Comparison of ENCODE assay signal across 8 mouse cellular contexts in genomic region chr2:19553821-19554592, GRCm38 (mm10). TPM values are rescaled to one million over a fixed set of nuclear protein-coding genes. Genes with fewer than 3 reads are reported as not detected.
A peak's percentile ranks its signal among the peaks of the same experiment; 100 is the strongest.
DNase-seq lines count a peak whose midpoint lies in the region; ATAC-seq and TF ChIP-seq lines count a peak whose summit lies in the region.

Gene 4921504E06Rik (minus strand): TSS chr2:19553914.

- no peak for TF ChIP-seq CTCF in small intestine, adult 2 months (IDR thresholded peaks at IDR 0.05; ENCODE audit: extremely low read depth, insufficient read length, insufficient replicate concordance, low read depth, low read length)

- H3K4me1 ChIP-seq in embryonic facial prominence, embryonic 12.5 days, result peaks cover 10% of the 10 kb centered on the region; the same call in 1 of the 2 replicates
- peaks cover 18% of the 10 kb centered on the region for H3K4me1 ChIP-seq in limb, embryonic 12.5 days (replicated peaks)
- peaks cover 14% of the 10 kb centered on the region for H3K4me1 ChIP-seq in midbrain, embryonic 13.5 days (replicated peaks)
- peaks cover 3% of the 10 kb centered on the region; the same call in 1 of the 2 replicates for H3K4me1 ChIP-seq in small intestine, adult 2 months (ENCODE audit: control insufficient read depth, insufficient read depth, insufficient read length, low read length)

- no peaks in the 10 kb centered on the region for H3K9me3 ChIP-seq in embryonic facial prominence, embryonic 12.5 days
- no peaks in the 10 kb centered on the region for H3K9me3 ChIP-seq in limb, embryonic 12.5 days
- no peaks in the 10 kb centered on the region for H3K9me3 ChIP-seq in midbrain, embryonic 13.5 days

- no peaks in the 10 kb centered on the region for H3K27me3 ChIP-seq in embryonic facial prominence, embryonic 12.5 days
- H3K27me3 ChIP-seq in limb, embryonic 12.5 days, result no peaks in the 10 kb centered on the region
- peaks cover 17% of the 10 kb centered on the region for H3K27me3 ChIP-seq in midbrain, embryonic 13.5 days
- no peaks in the 10 kb centered on the region; the same call in 1 of the 2 replicates for H3K27me3 ChIP-seq in small intestine, adult 2 months (ENCODE audit: control insufficient read depth, insufficient read depth, low read length)

- H3K9ac ChIP-seq in embryonic facial prominence, embryonic 12.5 days, result no peak within 1 kb of the TSS; the same call in 1 of the 2 replicates
- H3K9ac ChIP-seq in limb, embryonic 12.5 days (replicated peaks), result peak within 1 kb of the TSS; percentile 44; the same call in 1 of the 2 replicates
- peak within 1 kb of the TSS; percentile 52; the same call in 1 of the 2 replicates for H3K9ac ChIP-seq in midbrain, embryonic 13.5 days (replicated peaks)

- 1% methylated on average over 17 of the region's 27 CpGs for WGBS in embryonic facial prominence, embryonic 12.5 days
- 2% methylated on average over 27 of the region's 27 CpGs for WGBS in limb, embryonic 12.5 days
- 2% methylated on average over 27 of the region's 27 CpGs for WGBS in midbrain, embryonic 13.5 days
- 1% methylated on average over 27 of the region's 27 CpGs for WGBS in small intestine, adult 2 months

- H3K4me3 ChIP-seq in embryonic facial prominence, embryonic 12.5 days, result peak within 1 kb of the TSS; percentile 43
- H3K4me3 ChIP-seq in limb, embryonic 12.5 days (replicated peaks), result peak within 1 kb of the TSS; percentile 47
- H3K4me3 ChIP-seq in midbrain, embryonic 13.5 days (replicated peaks), result peak within 1 kb of the TSS; percentile 45
- peak within 1 kb of the TSS; percentile 54 for H3K4me3 ChIP-seq in small intestine, adult 2 months (ENCODE audit: low read depth, low read length)

- ATAC-seq in embryonic facial prominence, embryonic 12.5 days (ENCODE audit: insufficient number of reproducible peaks, insufficient read depth, low FRiP score, low TSS enrichment), result peak; percentile 87
- peak; percentile 87 for ATAC-seq in limb, embryonic 12.5 days (ENCODE audit: insufficient number of reproducible peaks, insufficient read depth, low FRiP score, low TSS enrichment, low read depth)
- peak; percentile 94 for ATAC-seq in midbrain, embryonic 13.5 days

- peak; percentile 59 to 71 for DNase-seq in adrenal gland, postnatal 36 days
- peak; percentile 73 to 86 for DNase-seq in heart, adult 9 months (ENCODE audit: low spot score in 2 of 2)
- peak; percentile 77 to 83 for DNase-seq in kidney, adult 8-10 months
- DNase-seq in MN1 (ENCODE audit: low spot score), result no peak

- no peaks in the 10 kb centered on the region for H3K36me3 ChIP-seq in embryonic facial prominence, embryonic 12.5 days
- no peaks in the 10 kb centered on the region for H3K36me3 ChIP-seq in limb, embryonic 12.5 days
- H3K36me3 ChIP-seq in midbrain, embryonic 13.5 days, result no peaks in the 10 kb centered on the region
- no peaks in the 10 kb centered on the region for H3K36me3 ChIP-seq in small intestine, adult 2 months (ENCODE audit: control insufficient read depth, insufficient read depth, low read length)

- peak within 1 kb of the TSS; percentile 70 for H3K27ac ChIP-seq in embryonic facial prominence, embryonic 12.5 days
- H3K27ac ChIP-seq in limb, embryonic 12.5 days, result peak within 1 kb of the TSS; percentile 74
- H3K27ac ChIP-seq in midbrain, embryonic 13.5 days, result peak within 1 kb of the TSS; percentile 77
- no peak within 1 kb of the TSS for H3K27ac ChIP-seq in small intestine, adult 2 months (ENCODE audit: insufficient read depth, low read depth, low read length)

- no peak for TF ChIP-seq POLR2A in small intestine, adult 2 months (IDR thresholded peaks at IDR 0.05; ENCODE audit: low read depth, low read length)

- peak within 1 kb of the TSS; percentile 64 for H3K4me2 ChIP-seq in embryonic facial prominence, embryonic 12.5 days (replicated peaks)
- H3K4me2 ChIP-seq in limb, embryonic 12.5 days, result peak within 1 kb of the TSS; percentile 66
- H3K4me2 ChIP-seq in midbrain, embryonic 13.5 days (replicated peaks), result peak within 1 kb of the TSS; percentile 60

RNA-seq across cellular contexts. Expression of gene 4921504E06Rik, which starts in this region (rescaled TPM):
- not detected for total RNA-seq in adrenal gland, postnatal 36 days (2021)
- not detected in 2 replicates for polyA plus RNA-seq in embryonic facial prominence, embryonic 12.5 days (2016; fragmentation: Nextera tagmentation; extraction: Ambion mirVana)
- polyA plus RNA-seq in limb, embryonic 12.5 days (2016; fragmentation: Nextera tagmentation; extraction: Ambion mirVana), result not detected in 2 replicates
- polyA plus RNA-seq in midbrain, embryonic 13.5 days (2015; fragmentation: Nextera tagmentation; extraction: Ambion mirVana), result 0.13 TPM in 1 of 2 replicates, not detected in the other
- polyA plus RNA-seq in small intestine, adult 2 months (2012; rRNA removed), result not detected in 2 replicates

Comparison
In these comparisons a context has a peak if more than half of its experiments do, and no peak if none do; other contexts are left out.
1. Peak in DNase-seq in adrenal gland, postnatal 36 days; RNA of the gene not detected or under 1 TPM.
2. Peak in ATAC-seq, H3K4me3 ChIP-seq, H3K27ac ChIP-seq and H3K4me2 ChIP-seq in embryonic facial prominence, embryonic 12.5 days; RNA of the gene not detected or under 1 TPM.
3. Peak in ATAC-seq, H3K4me3 ChIP-seq, H3K27ac ChIP-seq, H3K9ac ChIP-seq and H3K4me2 ChIP-seq in limb, embryonic 12.5 days; RNA of the gene not detected or under 1 TPM.
4. Peak in ATAC-seq, H3K4me3 ChIP-seq, H3K27ac ChIP-seq, H3K9ac ChIP-seq and H3K4me2 ChIP-seq in midbrain, embryonic 13.5 days; RNA of the gene not detected or under 1 TPM.